Mouse (Mus musculus) layer of hippocampus, adult 9-10 months (tissue): Measurements from ENCODE around the gene Tap1.

Source experiments
- DNase-seq: peaks from one replicate; pipeline ENCODE4 v3.0.0; 2022; ENCODE audit warnings: low spot score

Gene Tap1

GRCm38 (mm10) chr17:34179913-34180859, 7.2 kb upstream of the Tap1 start:
- DNase-seq: no peak

GRCm38 (mm10) chr17:34183564-34184219, 3.7 kb upstream of the Tap1 start:
- DNase-seq: no peak

GRCm38 (mm10) chr17:34185526-34185925, 1.8 kb upstream of the Tap1 start:
- DNase-seq: no peak

- DNase-seq: no peak
Measured at GRCm38 (mm10) chr17:34186885-34187260, 480 bp upstream of the Tap1 start.

- DNase-seq: no peak
Measured at GRCm38 (mm10) chr17:34188010-34188409, 657 bp downstream of the Tap1 start.

- no peak for DNase-seq
Measured at GRCm38 (mm10) chr17:34188986-34189385, 1.6 kb downstream of the Tap1 start.

- DNase-seq: no peak
Measured at GRCm38 (mm10) chr17:34192852-34193251, 5.5 kb downstream of the Tap1 start.

GRCm38 (mm10) chr17:34193468-34193867, 6.1 kb downstream of the Tap1 start:
- DNase-seq: no peak

- DNase-seq: no peak
Measured at GRCm38 (mm10) chr17:34194723-34195122, 7.4 kb downstream of the Tap1 start.

- no peak for DNase-seq
Measured at GRCm38 (mm10) chr17:34196491-34196890, 9.1 kb downstream of the Tap1 start.

GRCm38 (mm10) chr17:34196941-34197894, 9.9 kb downstream of the Tap1 start, which contains the start of gene Psmb8:
Gene Psmb8, plus strand, starts transcription at chr17:34197721.
- DNase-seq: peak; percentile 74

GRCm38 (mm10) chr17:34197904-34198520, 10.7 kb downstream of the Tap1 start:
- DNase-seq: no peak

GRCm38 (mm10) chr17:34198521-34198912, 11.2 kb downstream of the Tap1 start:
- DNase-seq: no peak

- no peak for DNase-seq
Measured at GRCm38 (mm10) chr17:34199050-34199619, 11.8 kb downstream of the Tap1 start.

GRCm38 (mm10) chr17:34200047-34200446, 12.7 kb downstream of the Tap1 start:
- DNase-seq: no peak

- DNase-seq: no peak
Measured at GRCm38 (mm10) chr17:34200772-34201505, 13.6 kb downstream of the Tap1 start.

- no peak for DNase-seq
Measured at GRCm38 (mm10) chr17:34201506-34202055, 14.2 kb downstream of the Tap1 start.

GRCm38 (mm10) chr17:34202760-34203442, 15.5 kb downstream of the Tap1 start:
- no peak for DNase-seq

- no peak for DNase-seq
Measured at GRCm38 (mm10) chr17:34203444-34203843, 16.1 kb downstream of the Tap1 start, which contains the start of gene Tap2. Gene Tap2, plus strand, starts transcription at chr17:34203527.
